In genomic region chr4:134087412-134087811, GRCm38 (mm10) we compare ENCODE assay signal across 8 mouse cellular contexts. TPM values are rescaled to one million over a fixed set of nuclear protein-coding genes. Genes with fewer than 3 reads are reported as not detected.
DNase-seq lines count a peak whose midpoint lies in the region; ATAC-seq lines count a peak whose summit lies in the region.

No protein-coding gene starts in this region.

- H3K9ac ChIP-seq in hindbrain, embryonic 12.5 days, result no peak overlapping the region
- H3K9ac ChIP-seq in embryonic facial prominence, embryonic 14.5 days (ENCODE audit: low read depth, low read length), result no peak overlapping the region

- no peaks in the 10 kb centered on the region for H3K36me3 ChIP-seq in hindbrain, embryonic 10.5 days
- H3K36me3 ChIP-seq in hindbrain, embryonic 12.5 days, result no peaks in the 10 kb centered on the region
- H3K36me3 ChIP-seq in embryonic facial prominence, embryonic 14.5 days (ENCODE audit: control insufficient read depth, insufficient read depth, low read length), result no peaks in the 10 kb centered on the region

- no peak overlapping the region for H3K27ac ChIP-seq in hindbrain, embryonic 10.5 days
- H3K27ac ChIP-seq in hindbrain, embryonic 12.5 days, result no peak overlapping the region
- no peak overlapping the region for H3K27ac ChIP-seq in embryonic facial prominence, embryonic 14.5 days (replicated peaks; ENCODE audit: low read depth, low read length)

- peaks cover 3% of the 10 kb centered on the region; the same call in 1 of the 2 replicates for H3K9me3 ChIP-seq in hindbrain, embryonic 10.5 days
- H3K9me3 ChIP-seq in hindbrain, embryonic 12.5 days (replicated peaks), result no peaks in the 10 kb centered on the region
- H3K9me3 ChIP-seq in embryonic facial prominence, embryonic 14.5 days (ENCODE audit: control insufficient read depth, low read length), result peaks cover 4% of the 10 kb centered on the region; the same call in 1 of the 2 replicates

- peaks cover 3% of the 10 kb centered on the region for H3K4me1 ChIP-seq in hindbrain, embryonic 10.5 days (replicated peaks)
- peaks cover 2% of the 10 kb centered on the region; the same call in 1 of the 2 replicates for H3K4me1 ChIP-seq in hindbrain, embryonic 12.5 days
- no peaks in the 10 kb centered on the region; the same call in 1 of the 2 replicates for H3K4me1 ChIP-seq in embryonic facial prominence, embryonic 14.5 days (ENCODE audit: control insufficient read depth, insufficient read depth, low read length)

- ATAC-seq in hindbrain, embryonic 12.5 days (ENCODE audit: low FRiP score), result no peak
- peak; percentile 75 for ATAC-seq in embryonic facial prominence, embryonic 14.5 days (ENCODE audit: low read depth)

- 0 out of 2 replicates have a peak, but pooled peaks cover 7% of the 10 kb centered on the region for H3K27me3 ChIP-seq in hindbrain, embryonic 10.5 days (ENCODE audit: insufficient read depth, poor library complexity, severe bottlenecking)
- H3K27me3 ChIP-seq in hindbrain, embryonic 12.5 days, result peaks cover 3% of the 10 kb centered on the region
- 0 out of 2 replicates have a peak, but pooled peaks cover 3% of the 10 kb centered on the region for H3K27me3 ChIP-seq in embryonic facial prominence, embryonic 14.5 days (replicated peaks; ENCODE audit: control insufficient read depth, insufficient read depth, low read length)

- peak; percentile 48 for DNase-seq in hindbrain, embryonic 10.5 days (ENCODE audit: low spot score)
- peak; percentile 21 for DNase-seq in adipocyte (ENCODE audit: low spot score)
- peak; percentile 49 for DNase-seq in embryonic facial prominence, embryonic 14.5 days (ENCODE audit: low spot score)
- DNase-seq in kidney, adult 18-20 months, result peak; percentile 57
- DNase-seq in lung, postnatal 10 days, result peak; percentile 49
- peak; percentile 54 for DNase-seq in retina, postnatal 7 days (ENCODE audit: low read depth, low spot score)
- DNase-seq in gastrocnemius, postnatal 36 days, result no peak

- intact Hi-C loops in gastrocnemius, postnatal 36 days (cut with DNase I), result no loop called here

- H3K4me3 ChIP-seq in hindbrain, embryonic 10.5 days, result no peak overlapping the region
- no peak overlapping the region for H3K4me3 ChIP-seq in hindbrain, embryonic 12.5 days
- no peak overlapping the region for H3K4me3 ChIP-seq in embryonic facial prominence, embryonic 14.5 days (ENCODE audit: low read depth, low read length)

- 53% methylated on average over 7 of the region's 7 CpGs for WGBS in hindbrain, embryonic 10.5 days
- 40% methylated on average over 7 of the region's 7 CpGs for WGBS in hindbrain, embryonic 12.5 days
- 31% methylated on average over 7 of the region's 7 CpGs for WGBS in embryonic facial prominence, embryonic 14.5 days

- H3K4me2 ChIP-seq in hindbrain, embryonic 12.5 days (replicated peaks), result no peak overlapping the region
- peak overlapping the region; percentile 12; the same call in 1 of the 2 replicates for H3K4me2 ChIP-seq in embryonic facial prominence, embryonic 14.5 days (ENCODE audit: low read depth, low read length)

RNA-seq across cellular contexts. Expression of gene Cd52, which starts 7.5 kb away (rescaled TPM):
- polyA plus RNA-seq in hindbrain, embryonic 10.5 days (2016; fragmentation: Nextera tagmentation; extraction: Ambion mirVana), result 5.3 and 5.5 TPM in 2 replicates
- polyA plus RNA-seq in hindbrain, embryonic 12.5 days (2016; fragmentation: Nextera tagmentation; extraction: Ambion mirVana), result 4.8 and 5.0 TPM in 2 replicates
- polyA plus RNA-seq in embryonic facial prominence, embryonic 14.5 days (2014; fragmentation: Nextera tagmentation; extraction: Ambion mirVana), result 15.6 and 19.3 TPM in 2 replicates
- total RNA-seq in gastrocnemius, postnatal 36 days (2021), result 1 to 10 TPM; 1.1 to 1.9 TPM

RNA-seq across cellular contexts. Expression of gene Ubxn11, which starts 15.0 kb away (rescaled TPM):
- 7.6 and 11.2 TPM in 2 replicates for polyA plus RNA-seq in hindbrain, embryonic 10.5 days (2016; fragmentation: Nextera tagmentation; extraction: Ambion mirVana)
- 11.6 and 13.4 TPM in 2 replicates for polyA plus RNA-seq in hindbrain, embryonic 12.5 days (2016; fragmentation: Nextera tagmentation; extraction: Ambion mirVana)
- polyA plus RNA-seq in embryonic facial prominence, embryonic 14.5 days (2014; fragmentation: Nextera tagmentation; extraction: Ambion mirVana), result 9.7 and 10.2 TPM in 2 replicates
- 1 to 10 TPM; 1.4 to 2.1 TPM for total RNA-seq in gastrocnemius, postnatal 36 days (2021)

RNA-seq across cellular contexts. Expression of gene Crybg2, which starts 26.8 kb away (rescaled TPM):
- polyA plus RNA-seq in hindbrain, embryonic 10.5 days (2016; fragmentation: Nextera tagmentation; extraction: Ambion mirVana), result 1.6 and 2.9 TPM in 2 replicates
- 2.3 and 2.5 TPM in 2 replicates for polyA plus RNA-seq in hindbrain, embryonic 12.5 days (2016; fragmentation: Nextera tagmentation; extraction: Ambion mirVana)
- 5.6 and 6.5 TPM in 2 replicates for polyA plus RNA-seq in embryonic facial prominence, embryonic 14.5 days (2014; fragmentation: Nextera tagmentation; extraction: Ambion mirVana)
- not detected for total RNA-seq in gastrocnemius, postnatal 36 days (2021)

RNA-seq across cellular contexts. Expression of gene Zfp683, which starts 33.8 kb away (rescaled TPM):
- not detected in 2 replicates for polyA plus RNA-seq in hindbrain, embryonic 10.5 days (2016; fragmentation: Nextera tagmentation; extraction: Ambion mirVana)
- polyA plus RNA-seq in hindbrain, embryonic 12.5 days (2016; fragmentation: Nextera tagmentation; extraction: Ambion mirVana), result not detected in 2 replicates
- not detected in 2 replicates for polyA plus RNA-seq in embryonic facial prominence, embryonic 14.5 days (2014; fragmentation: Nextera tagmentation; extraction: Ambion mirVana)
- not detected for total RNA-seq in gastrocnemius, postnatal 36 days (2021)

RNA-seq across cellular contexts. Expression of gene Sh3bgrl3, which starts 41.2 kb away (rescaled TPM):
- 333 and 386 TPM in 2 replicates for polyA plus RNA-seq in hindbrain, embryonic 10.5 days (2016; fragmentation: Nextera tagmentation; extraction: Ambion mirVana)
- polyA plus RNA-seq in hindbrain, embryonic 12.5 days (2016; fragmentation: Nextera tagmentation; extraction: Ambion mirVana), result 333 and 369 TPM in 2 replicates
- polyA plus RNA-seq in embryonic facial prominence, embryonic 14.5 days (2014; fragmentation: Nextera tagmentation; extraction: Ambion mirVana), result 445 and 477 TPM in 2 replicates
- total RNA-seq in gastrocnemius, postnatal 36 days (2021), result 10 to 100 TPM; 17.1 to 19.7 TPM

Comparison
In these comparisons a context has a peak if more than half of its experiments do, and no peak if none do; other contexts are left out.
1. DNase-seq: peak in hindbrain, embryonic 10.5 days (single experiment), adipocyte (single experiment), embryonic facial prominence, embryonic 14.5 days (single experiment), kidney, adult 18-20 months (single experiment), lung, postnatal 10 days (single experiment) and retina, postnatal 7 days (single experiment); none in gastrocnemius, postnatal 36 days (0 of 2).